Mouse (Mus musculus): ENCODE data around the gene Cmtr1.
"Not testable (repeated sequence)": the region's sequence is repeated elsewhere in the genome, so short reads cannot be mapped to it uniquely, and the experiment has no call there.

The Cmtr1 gene

DNA sequence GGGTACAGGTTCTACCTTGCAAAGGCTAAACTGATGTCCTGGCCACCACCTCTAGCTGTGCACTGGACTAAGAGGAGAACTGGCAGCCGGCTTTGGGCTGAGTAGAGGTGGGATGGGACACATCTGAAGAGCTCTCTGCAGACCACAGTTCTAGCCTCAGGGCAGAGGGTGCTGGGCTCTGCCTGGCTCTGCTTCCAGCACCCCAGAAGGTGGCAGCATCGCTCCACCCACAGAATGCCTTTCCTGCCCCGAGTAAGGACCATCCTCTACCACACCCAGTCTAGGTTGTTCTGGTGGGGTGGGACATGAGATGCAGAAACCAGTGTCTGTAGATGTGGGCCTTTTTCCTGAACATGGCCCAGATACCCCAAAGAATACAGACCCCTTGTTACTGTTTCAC is 44.4 kb downstream of the Cmtr1 start:
- peak in 1 of 2 experiments; percentile 52 for DNase-seq (ENCODE audit: low spot score in 2 of 2)

- no peak for DNase-seq (ENCODE audit: low spot score in 2 of 2)
Measured at GRCm38 (mm10) chr17:29705881-29706280, 45.5 kb downstream of the Cmtr1 start.

- DNase-seq (ENCODE audit: low spot score in 2 of 2): no peak
Measured at GRCm38 (mm10) chr17:29706981-29707545, 46.7 kb downstream of the Cmtr1 start.

DNA sequence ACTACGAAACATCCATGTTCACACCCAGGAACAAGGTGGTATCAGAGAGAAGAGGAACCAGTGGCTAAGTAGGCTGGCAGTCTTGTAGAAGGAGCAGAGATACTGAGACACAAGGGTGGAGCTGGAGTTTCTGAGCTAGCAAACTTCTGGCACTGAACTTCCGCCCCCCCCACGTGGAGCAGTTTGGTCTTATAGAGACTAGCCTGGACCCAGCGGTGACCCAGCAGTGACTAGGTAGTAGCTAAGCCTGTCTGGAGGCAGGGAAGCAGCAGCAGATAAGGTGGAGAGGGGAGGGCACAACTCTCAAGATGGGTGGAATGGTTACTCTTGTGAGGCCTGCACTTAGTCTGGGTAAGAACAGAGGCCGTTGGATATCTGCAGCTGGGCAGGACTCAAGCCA is 48.4 kb downstream of the Cmtr1 start:
- DNase-seq (ENCODE audit: low spot score in 2 of 2): no peak

GRCm38 (mm10) chr17:29710562-29711044 is 50.2 kb downstream of the Cmtr1 start:
- DNase-seq (ENCODE audit: low spot score in 2 of 2): no peak

DNA sequence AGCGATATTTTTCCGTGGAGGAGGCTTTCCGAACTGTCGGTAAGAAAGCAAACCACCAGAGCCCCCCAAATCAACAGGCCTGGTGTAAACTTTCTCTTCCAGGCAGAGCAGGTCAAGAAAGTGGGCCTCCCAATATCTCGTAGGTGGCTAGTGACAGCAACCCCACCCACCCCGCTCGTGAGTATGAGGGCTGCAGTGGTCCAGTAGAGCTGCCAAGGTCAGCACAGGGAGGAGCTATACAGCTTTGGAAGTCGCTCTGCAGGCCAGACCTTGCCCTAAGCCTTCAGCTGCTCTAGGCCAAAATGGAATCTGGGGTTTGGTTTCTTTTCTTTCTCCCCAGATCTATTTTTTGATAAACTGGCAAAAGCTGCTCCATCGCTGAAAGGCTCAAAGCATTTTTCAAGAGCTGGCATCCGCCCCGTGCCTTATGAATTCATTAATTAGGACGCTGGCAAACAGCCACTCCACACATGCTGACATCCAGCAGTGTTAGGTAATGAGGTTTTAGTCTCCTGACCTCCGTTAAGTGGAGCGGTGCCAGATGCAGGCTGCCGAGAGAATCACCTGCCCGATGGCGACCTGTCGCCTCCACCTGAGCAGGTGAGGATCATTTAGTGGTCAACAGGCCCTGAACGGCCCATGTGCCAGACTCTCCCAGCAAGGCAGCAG is 50.8 kb downstream of the Cmtr1 start:
- DNase-seq (ENCODE audit: low spot score in 2 of 2): no peak

GRCm38 (mm10) chr17:29711745-29712431 is 51.5 kb downstream of the Cmtr1 start:
- DNase-seq (ENCODE audit: low spot score in 2 of 2): no peak

DNA sequence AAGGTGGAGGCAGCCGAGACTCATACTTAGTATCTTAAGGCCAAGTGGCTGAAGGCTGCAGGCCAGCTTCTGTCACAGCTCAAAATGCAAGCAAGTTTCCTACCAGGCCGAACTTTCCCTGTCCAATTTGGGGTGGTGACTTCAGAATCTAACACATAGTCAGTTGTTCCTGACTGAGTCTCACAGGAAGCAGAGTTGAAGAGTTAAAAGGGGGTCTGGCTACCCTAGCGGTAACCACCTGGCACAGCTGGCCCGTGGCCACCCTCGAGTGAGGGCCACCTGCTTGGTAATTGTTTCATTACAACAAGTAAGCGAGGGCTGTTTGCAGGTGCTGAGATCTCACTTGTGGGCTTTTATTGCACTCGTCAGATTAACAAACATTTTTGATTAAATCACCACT is 52.2 kb downstream of the Cmtr1 start:
- no peak for DNase-seq (ENCODE audit: low spot score in 2 of 2)

- not testable (repeated sequence) for DNase-seq (ENCODE audit: low spot score in 2 of 2)
Measured at GRCm38 (mm10) chr17:29713734-29714133, 53.3 kb downstream of the Cmtr1 start.

- DNase-seq (ENCODE audit: low spot score in 2 of 2): peak; percentile 96 to 98
Measured at GRCm38 (mm10) chr17:29716732-29717445, 56.5 kb downstream of the Cmtr1 start, which contains the start of gene Ccdc167. Gene Ccdc167 (minus strand): TSS chr17:29717044.

DNA sequence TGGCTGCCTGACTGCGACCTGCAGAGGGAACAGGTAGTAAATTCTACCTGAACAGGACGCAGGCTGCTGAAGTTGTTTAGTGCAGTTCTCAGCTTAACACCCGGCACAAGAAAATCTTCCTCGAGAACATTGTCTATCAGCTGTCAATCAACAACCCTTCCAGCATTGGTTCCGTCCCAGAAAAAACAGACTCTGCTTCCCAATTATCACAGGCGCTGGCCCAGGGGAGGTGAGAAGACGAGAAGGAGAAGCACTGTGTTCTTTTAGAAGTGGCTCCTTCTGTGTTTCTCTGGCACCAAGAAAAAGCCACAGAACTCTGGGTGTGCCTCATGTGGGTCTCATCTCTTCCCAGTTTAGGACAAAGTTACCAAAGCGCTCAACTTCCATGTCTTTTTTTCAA is 58.3 kb downstream of the Cmtr1 start:
- no peak for DNase-seq (ENCODE audit: low spot score in 2 of 2)

- no peak for DNase-seq (ENCODE audit: low spot score in 2 of 2)
Measured at GRCm38 (mm10) chr17:29719628-29720575, 59.5 kb downstream of the Cmtr1 start.

DNA sequence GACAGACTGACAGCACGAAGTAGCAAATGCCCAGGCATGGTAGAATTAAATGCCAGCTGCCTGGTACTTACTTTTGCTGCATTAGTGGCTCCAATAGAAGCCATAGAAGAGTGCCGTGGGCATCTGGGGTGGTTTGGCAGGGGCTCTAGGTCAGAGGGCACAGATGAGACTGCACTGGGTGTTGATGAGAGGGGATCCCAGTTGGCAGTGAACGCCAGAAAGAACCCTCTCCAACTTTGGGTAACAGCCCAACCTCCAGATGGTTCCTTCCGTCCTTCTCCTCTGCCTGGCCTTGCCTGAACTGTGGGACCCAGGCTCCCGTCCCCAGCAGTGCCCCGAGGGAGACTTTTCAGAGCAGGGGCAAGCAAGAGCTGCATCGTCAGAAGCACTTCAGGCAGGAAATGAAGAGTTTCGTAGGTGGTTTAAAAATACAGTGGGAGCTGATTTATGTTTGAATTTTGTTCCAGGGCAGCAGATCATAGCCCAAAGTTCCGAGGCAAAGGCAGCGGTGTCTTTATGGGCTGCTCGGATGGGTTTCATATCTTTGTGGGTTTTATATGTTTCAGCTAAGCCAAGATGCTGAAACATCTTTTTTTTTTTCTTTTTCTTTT is 60.5 kb downstream of the Cmtr1 start:
- no peak for DNase-seq (ENCODE audit: low spot score in 2 of 2)

GRCm38 (mm10) chr17:29724610-29725009 is 64.2 kb downstream of the Cmtr1 start:
- DNase-seq (ENCODE audit: low spot score in 2 of 2): no peak

DNA sequence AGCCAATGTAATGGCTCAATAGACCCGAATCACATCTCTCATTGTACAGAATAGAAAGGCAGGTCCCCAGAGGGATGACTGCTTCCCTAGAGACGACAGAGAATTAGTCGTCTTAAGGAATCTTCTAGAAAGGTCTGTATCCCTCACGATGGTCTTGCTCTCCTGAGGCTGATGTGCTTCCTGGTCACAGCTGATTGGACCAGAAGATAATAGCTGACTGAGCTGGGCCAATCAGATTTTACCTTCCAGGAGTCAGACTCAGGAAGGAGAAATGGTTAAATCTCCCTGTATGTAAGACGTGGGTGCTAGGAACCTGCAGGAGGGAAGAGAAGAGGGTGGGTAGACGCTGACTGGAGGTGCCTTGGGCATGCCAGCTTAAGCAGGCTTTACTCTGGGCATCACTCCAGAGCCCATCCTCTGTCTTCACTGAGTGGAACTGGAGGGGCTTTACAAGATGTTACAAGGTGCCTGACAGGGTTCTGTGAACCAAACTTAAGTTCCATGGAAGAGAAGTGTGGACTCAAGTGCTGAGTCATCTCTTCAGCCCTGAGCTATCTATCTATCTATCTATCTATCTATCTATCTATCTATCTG is 64.7 kb downstream of the Cmtr1 start:
- no peak for DNase-seq (ENCODE audit: low spot score in 2 of 2)

- DNase-seq (ENCODE audit: low spot score in 2 of 2): no peak
Measured at GRCm38 (mm10) chr17:29728082-29728481, 67.7 kb downstream of the Cmtr1 start.

- DNase-seq (ENCODE audit: low spot score in 2 of 2): no peak
Measured at GRCm38 (mm10) chr17:29730510-29731265, 70.3 kb downstream of the Cmtr1 start.

DNA sequence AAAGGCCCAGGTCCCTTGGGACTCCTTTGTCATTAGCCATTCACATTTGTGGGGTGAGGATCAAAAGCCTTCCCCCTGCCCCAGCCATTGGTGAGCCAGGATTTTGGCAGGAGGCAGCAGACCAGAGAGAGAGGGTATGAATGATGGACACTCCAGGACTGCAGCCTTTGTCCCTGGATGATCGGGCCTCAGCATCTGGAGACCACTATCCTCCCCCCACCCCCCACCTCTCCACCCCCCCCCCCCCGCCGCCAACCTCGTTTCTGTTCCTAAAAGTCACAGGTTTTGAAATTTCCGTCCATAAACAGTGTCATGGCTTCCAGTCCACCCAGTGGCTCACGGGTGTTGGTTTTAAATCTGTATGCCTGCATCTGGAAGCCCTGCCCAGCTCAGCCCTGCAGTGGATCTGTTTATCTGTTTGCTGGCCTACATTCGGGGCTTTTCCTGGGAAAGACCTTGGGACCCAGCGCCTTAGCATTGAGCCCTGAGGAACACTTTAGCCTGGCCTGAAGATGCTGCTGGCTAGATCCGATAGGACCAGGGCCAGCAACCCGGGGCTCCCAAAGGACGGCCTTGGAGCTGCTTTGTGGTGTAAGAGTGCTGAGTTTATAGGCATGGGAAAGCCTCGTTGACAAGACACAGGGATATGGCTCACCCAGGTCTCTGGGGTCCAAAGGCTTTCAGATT is 71.0 kb downstream of the Cmtr1 start:
- no peak for DNase-seq (ENCODE audit: low spot score in 2 of 2)

DNA sequence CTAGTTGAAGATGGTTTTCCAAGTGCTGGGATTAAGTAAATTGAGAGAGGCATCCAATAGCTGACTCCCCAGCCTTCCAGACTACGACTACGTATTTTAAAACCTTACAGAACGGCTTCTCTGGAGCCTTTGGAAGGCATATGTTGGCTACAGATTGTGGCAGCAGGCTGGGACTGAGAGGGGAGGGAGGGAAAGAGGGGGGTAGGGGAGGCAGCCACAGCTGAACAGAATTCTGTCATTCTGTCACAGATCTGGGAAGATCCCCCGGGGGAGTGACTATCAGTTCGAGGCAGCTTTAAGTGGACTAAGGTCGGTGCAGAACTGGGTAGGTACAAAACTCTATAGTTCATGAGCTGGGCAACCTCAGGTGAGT is 71.5 kb downstream of the Cmtr1 start:
- no peak for DNase-seq (ENCODE audit: low spot score in 2 of 2)

Measured in frontal cortex, postnatal 14 days (tissue).